ENCODE assay signal across 11 mouse cellular contexts in the genomic region with DNA sequence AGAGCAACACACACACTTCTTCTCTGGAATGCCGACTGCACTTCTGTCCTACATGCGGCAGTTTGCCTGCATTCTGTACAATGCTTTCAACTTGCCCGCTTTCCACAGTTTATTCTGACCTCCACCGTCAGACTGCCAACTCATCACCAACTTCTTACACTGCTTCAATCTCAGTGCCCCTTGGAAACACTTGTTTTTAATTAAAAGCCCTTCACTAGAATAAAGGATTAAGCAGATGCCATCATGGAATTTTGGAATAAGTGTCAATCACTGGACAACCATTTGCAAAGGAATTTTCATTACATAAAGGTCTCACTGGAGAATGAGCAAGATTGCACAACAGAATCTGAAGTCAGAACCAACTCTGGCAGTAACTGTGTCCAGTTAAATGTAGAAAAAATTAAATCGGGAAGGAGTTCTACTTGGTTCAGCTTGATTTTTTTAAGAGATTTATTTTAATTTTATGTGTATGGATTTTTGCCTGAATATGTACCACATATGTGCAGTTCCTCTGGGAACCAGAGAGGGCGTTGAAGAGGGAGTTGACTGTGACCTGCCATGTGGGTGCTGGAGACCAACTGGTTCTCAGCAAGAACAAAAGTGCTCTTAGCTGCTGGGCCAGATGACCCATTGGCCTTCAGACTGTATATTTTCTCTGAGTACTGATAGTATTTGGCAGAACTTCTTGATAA.
DNase-seq lines count a peak whose midpoint lies in the region; ATAC-seq and TF ChIP-seq lines count a peak whose summit lies in the region.
"Had no signal": no experiment of that assay in that cellular context is flagged by ENCODE, and none has a peak within 500 bp of the region (broad histone marks: within the 10 kb centered on the region; RNA-seq: fewer than 3 reads in every experiment).

No protein-coding gene starts in this region.

- TF ChIP-seq POLR2A in MEL (IDR thresholded peaks at IDR 0.05; ENCODE audit: control insufficient read depth in 1 of 2, insufficient read depth in 1 of 2, low read depth in 1 of 2, low read length in 2 of 2, poor library complexity in 1 of 2), result no peak

- H3K79me2 ChIP-seq in MEL (ENCODE audit: control insufficient read depth, insufficient read depth, low read length, poor library complexity), result no peaks in the 10 kb centered on the region

- peak; percentile 8 for DNase-seq in kidney, adult 18-20 months
- DNase-seq in kidney, adult 8-10 months, result no peak
- peak; percentile 4 for DNase-seq in MEL (ENCODE audit: low read depth, low spot score)
- peak; percentile 65 to 75 for DNase-seq in kidney, postnatal 4 days
- no peak for DNase-seq in hindbrain, embryonic 10.5 days (ENCODE audit: low spot score)
- DNase-seq in forebrain, embryonic 14.5 days (ENCODE audit: low spot score), result no peak
- DNase-seq: gastrocnemius, postnatal 25 days; layer of hippocampus, postnatal 36 days had no signal

- H3K4me3 ChIP-seq in MEL (ENCODE audit: control insufficient read depth in 1 of 2, insufficient read depth in 1 of 2, low read depth in 2 of 2, low read length in 2 of 2), result no peak overlapping the region
- no peak overlapping the region for H3K4me3 ChIP-seq in heart, embryonic 13.5 days
- H3K4me3 ChIP-seq in hindbrain, embryonic 10.5 days, result no peak overlapping the region
- no peak overlapping the region for H3K4me3 ChIP-seq in forebrain, embryonic 14.5 days (ENCODE audit: low read depth, low read length)
- H3K4me3 ChIP-seq: embryonic facial prominence, embryonic 12.5 days; megakaryocyte, embryonic 14.5 days had no signal

- no peak overlapping the region for H3K27ac ChIP-seq in MEL (ENCODE audit: control insufficient read depth, low read depth, low read length)
- H3K27ac ChIP-seq in heart, embryonic 13.5 days (replicated peaks), result peak overlapping the region; percentile 93
- H3K27ac ChIP-seq in hindbrain, embryonic 10.5 days, result no peak overlapping the region
- no peak overlapping the region for H3K27ac ChIP-seq in forebrain, embryonic 14.5 days (ENCODE audit: low read depth, low read length)
- H3K27ac ChIP-seq: embryonic facial prominence, embryonic 12.5 days had no signal

- TF ChIP-seq CTCF in MEL (IDR thresholded peaks at IDR 0.05 in 2 of 3, conservative IDR thresholded peaks at IDR 0.05 in 1 of 3; ENCODE audit: control insufficient read depth in 1 of 3, insufficient read depth in 1 of 3, low read depth in 2 of 3, low read length in 3 of 3, poor library complexity in 1 of 3, severe bottlenecking in 1 of 3), result peak in 1 of 3 experiments; percentile 24; a peak in 2 of 6 replicates

- H3K27me3 ChIP-seq in MEL (ENCODE audit: control insufficient read depth in 1 of 2, insufficient read depth in 2 of 2, low read length in 2 of 2), result peaks cover 3 to 16% of the 10 kb centered on the region in 2 experiments; a peak in 2 of 4 replicates
- no peaks in the 10 kb centered on the region for H3K27me3 ChIP-seq in heart, embryonic 13.5 days (replicated peaks)
- no peaks in the 10 kb centered on the region for H3K27me3 ChIP-seq in hindbrain, embryonic 10.5 days (ENCODE audit: insufficient read depth, poor library complexity, severe bottlenecking)
- H3K27me3 ChIP-seq in forebrain, embryonic 14.5 days (replicated peaks; ENCODE audit: control insufficient read depth, insufficient read depth, low read length), result no peaks in the 10 kb centered on the region
- H3K27me3 ChIP-seq: embryonic facial prominence, embryonic 12.5 days had no signal

- no peaks in the 10 kb centered on the region for H3K36me3 ChIP-seq in MEL (ENCODE audit: control insufficient read depth in 1 of 2, insufficient read depth in 2 of 2, low read length in 2 of 2)
- H3K36me3 ChIP-seq in heart, embryonic 13.5 days, result no peaks in the 10 kb centered on the region
- no peaks in the 10 kb centered on the region for H3K36me3 ChIP-seq in hindbrain, embryonic 10.5 days
- no peaks in the 10 kb centered on the region for H3K36me3 ChIP-seq in forebrain, embryonic 14.5 days (ENCODE audit: control insufficient read depth, insufficient read depth, low read length)
- H3K36me3 ChIP-seq: embryonic facial prominence, embryonic 12.5 days had no signal

- H3K4me1 ChIP-seq in MEL (ENCODE audit: control insufficient read depth in 1 of 2, insufficient read depth in 2 of 2, low read length in 2 of 2), result no peaks in the 10 kb centered on the region
- peaks cover 80% of the 10 kb centered on the region for H3K4me1 ChIP-seq in heart, embryonic 13.5 days
- H3K4me1 ChIP-seq in hindbrain, embryonic 10.5 days (replicated peaks), result peaks cover 26% of the 10 kb centered on the region
- H3K4me1 ChIP-seq in forebrain, embryonic 14.5 days (ENCODE audit: control insufficient read depth, insufficient read depth, low read length), result no peaks in the 10 kb centered on the region
- H3K4me1 ChIP-seq: megakaryocyte, embryonic 14.5 days had no signal

- no peak for TF ChIP-seq EP300 in MEL (IDR thresholded peaks at IDR 0.05; ENCODE audit: low read depth in 1 of 2, low read length in 2 of 2)

- 42% methylated on average over 6 of the region's 6 CpGs for WGBS in heart, embryonic 13.5 days
- 78% methylated on average over 6 of the region's 6 CpGs for WGBS in hindbrain, embryonic 10.5 days
- WGBS in forebrain, embryonic 14.5 days, result 74% methylated on average over 6 of the region's 6 CpGs

- H3K9ac ChIP-seq in MEL (ENCODE audit: control insufficient read depth, low read depth, low read length, poor library complexity, severe bottlenecking), result no peak overlapping the region
- peak overlapping the region; percentile 67; the same call in 1 of the 2 replicates for H3K9ac ChIP-seq in heart, embryonic 13.5 days
- no peak overlapping the region for H3K9ac ChIP-seq in forebrain, embryonic 14.5 days (ENCODE audit: low read length)
- H3K9ac ChIP-seq: embryonic facial prominence, embryonic 12.5 days had no signal

- TF ChIP-seq RAD21 in MEL (IDR thresholded peaks at IDR 0.05; ENCODE audit: low read depth, low read length), result no peak

- H3K4me2 ChIP-seq in heart, embryonic 13.5 days, result peak overlapping the region; percentile 36
- H3K4me2 ChIP-seq in forebrain, embryonic 14.5 days (ENCODE audit: low read length), result no peak overlapping the region
- H3K4me2 ChIP-seq: embryonic facial prominence, embryonic 12.5 days had no signal

- H3K9me3 ChIP-seq in MEL (replicated peaks; ENCODE audit: insufficient read depth, low read length), result no peaks in the 10 kb centered on the region
- no peaks in the 10 kb centered on the region for H3K9me3 ChIP-seq in heart, embryonic 13.5 days
- no peaks in the 10 kb centered on the region for H3K9me3 ChIP-seq in hindbrain, embryonic 10.5 days
- H3K9me3 ChIP-seq in forebrain, embryonic 14.5 days (replicated peaks; ENCODE audit: control insufficient read depth, low read length), result no peaks in the 10 kb centered on the region
- H3K9me3 ChIP-seq: embryonic facial prominence, embryonic 12.5 days; megakaryocyte, embryonic 14.5 days had no signal

- ATAC-seq in heart, embryonic 13.5 days (ENCODE audit: extremely low read depth, insufficient number of reproducible peaks, low FRiP score, low TSS enrichment), result no peak
- no peak for ATAC-seq in forebrain, embryonic 14.5 days

TF ChIP-seq in MEL, 35 proteins besides CTCF, POLR2A, EP300 and RAD21:
- TF ChIP-seq NELFE (IDR thresholded peaks at IDR 0.05; ENCODE audit: low read depth, low read length), result no peak
- TF ChIP-seq MYB (IDR thresholded peaks at IDR 0.05; ENCODE audit: low read depth, low read length), result no peak
- no peak for TF ChIP-seq RCOR1 (IDR thresholded peaks at IDR 0.05; ENCODE audit: low read depth, low read length)
- TF ChIP-seq MAZ (IDR thresholded peaks at IDR 0.05; ENCODE audit: low read depth, low read length), result no peak
- TF ChIP-seq POLR2AphosphoS5 (IDR thresholded peaks at IDR 0.05; ENCODE audit: borderline replicate concordance, low read depth, low read length), result no peak
- TF ChIP-seq SIN3A (IDR thresholded peaks at IDR 0.05; ENCODE audit: low read length), result no peak
- TF ChIP-seq SMC3 (IDR thresholded peaks at IDR 0.05; ENCODE audit: low read depth, low read length), result no peak
- no peak for TF ChIP-seq ZNF384 (IDR thresholded peaks at IDR 0.05; ENCODE audit: low read depth, low read length)
- no peak for TF ChIP-seq KAT2A (conservative IDR thresholded peaks at IDR 0.05; ENCODE audit: low read depth, low read length)
- TF ChIP-seq CHD1 (IDR thresholded peaks at IDR 0.05; ENCODE audit: low read depth, low read length), result no peak
- no peak for TF ChIP-seq ELF1 (IDR thresholded peaks at IDR 0.05; ENCODE audit: low read depth, low read length)
TF ChIP-seq in MEL: peak in this region for 0.

Comparison
In these comparisons a context has a peak if more than half of its experiments do, and no peak if none do; other contexts are left out.
1. DNase-seq: peak in kidney, adult 18-20 months (single experiment), MEL (single experiment) and kidney, postnatal 4 days (2 of 2); none in kidney, adult 8-10 months (0 of 2), hindbrain, embryonic 10.5 days (single experiment) and forebrain, embryonic 14.5 days (single experiment).